17 mouse cellular contexts compared by ENCODE assay signal in the genomic region with DNA sequence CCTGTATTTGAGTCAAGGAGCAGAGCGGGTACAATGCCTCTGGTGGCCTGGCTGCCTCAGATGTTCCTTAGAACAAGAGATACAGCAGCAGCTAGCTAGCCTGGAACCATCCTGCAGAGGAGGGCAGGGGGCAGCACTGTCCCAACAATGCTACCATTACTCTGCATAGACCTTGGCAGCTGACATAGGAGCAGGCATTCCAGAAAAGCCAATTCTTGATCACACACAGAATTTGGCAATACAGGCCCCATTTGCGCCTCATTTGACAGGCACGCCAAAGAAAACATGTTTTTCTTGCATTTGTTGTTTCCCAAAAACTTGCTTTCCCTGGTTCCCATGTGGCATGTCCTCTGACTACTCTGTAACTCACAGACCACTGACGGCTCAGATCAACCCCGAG. TPM values are rescaled to one million over a fixed set of nuclear protein-coding genes. Genes with fewer than 3 reads are reported as not detected.
A peak's percentile ranks its signal among the peaks of the same experiment; 100 is the strongest.
DNase-seq lines count a peak whose midpoint lies in the region; ATAC-seq and TF ChIP-seq lines count a peak whose summit lies in the region.
"Had no signal": no experiment of that assay in that cellular context is flagged by ENCODE, and none has a peak within 500 bp of the region (broad histone marks: within the 10 kb centered on the region; RNA-seq: fewer than 3 reads in every experiment).

No protein-coding gene starts in this region.

- H3K27me3 ChIP-seq in hindbrain, postnatal 0 days (ENCODE audit: insufficient read depth, low read length), result no peaks in the 10 kb centered on the region
- H3K27me3 ChIP-seq: heart, embryonic 12.5 days; hindbrain, embryonic 12.5 days; liver, embryonic 13.5 days had no signal

- peak; percentile 24 to 38 for DNase-seq in gastrocnemius, adult 8-10 months (ENCODE audit: low spot score in 2 of 2)
- DNase-seq in gastrocnemius, postnatal 4 days (ENCODE audit: low spot score in 2 of 2), result no peak
- no peak for DNase-seq in layer of hippocampus, adult 2 months (ENCODE audit: low spot score in 2 of 2)
- no peak for DNase-seq in layer of hippocampus, adult 18-20 months (ENCODE audit: low spot score in 2 of 2)
- peak; percentile 84 for DNase-seq in fibroblast of lung, adult 2 months (ENCODE audit: low read depth)
- peak; percentile 50 for DNase-seq in lung, postnatal 25 days (ENCODE audit: low spot score)
- DNase-seq in hindbrain, postnatal 0 days (ENCODE audit: low spot score), result no peak
- DNase-seq: kidney, adult 11 months; layer of hippocampus, adult 9-11 months; liver, embryonic 13.5 days had no signal

- ATAC-seq in frontal cortex, adult (ENCODE audit: low TSS enrichment), result no peak
- ATAC-seq in hindbrain, postnatal 0 days, result no peak
- ATAC-seq: forebrain, embryonic 16.5 days had no signal

- H3K4me3 ChIP-seq in layer of hippocampus, adult 2 months, result no peak overlapping the region
- H3K4me3 ChIP-seq in hindbrain, postnatal 0 days (ENCODE audit: low read length), result no peak overlapping the region
- H3K4me3 ChIP-seq: heart, embryonic 12.5 days; hindbrain, embryonic 12.5 days; liver, embryonic 13.5 days had no signal

- TF ChIP-seq CTCF in layer of hippocampus, adult 2 months (conservative IDR thresholded peaks at IDR 0.05), result peak; percentile 38
- no peak; the same call in 1 of the 2 replicates for TF ChIP-seq CTCF in hindbrain, postnatal 0 days (IDR thresholded peaks at IDR 0.05; ENCODE audit: low read depth)

- H3K9ac ChIP-seq in hindbrain, postnatal 0 days (replicated peaks; ENCODE audit: low read length), result no peak overlapping the region
- H3K9ac ChIP-seq: heart, embryonic 12.5 days; hindbrain, embryonic 12.5 days; liver, embryonic 13.5 days had no signal

- H3K9me3 ChIP-seq in hindbrain, postnatal 0 days (ENCODE audit: low read length), result no peaks in the 10 kb centered on the region
- H3K9me3 ChIP-seq: G1E; heart, embryonic 12.5 days; hindbrain, embryonic 12.5 days; liver, embryonic 13.5 days had no signal

- 85% methylated on average over 5 of the region's 5 CpGs for WGBS in hindbrain, postnatal 0 days

- no peaks in the 10 kb centered on the region for H3K36me3 ChIP-seq in hindbrain, postnatal 0 days (ENCODE audit: insufficient read depth, low read length)
- H3K36me3 ChIP-seq: G1E; heart, embryonic 12.5 days; hindbrain, embryonic 12.5 days; liver, embryonic 13.5 days had no signal

- no peak overlapping the region for H3K27ac ChIP-seq in layer of hippocampus, adult 2 months
- no peak overlapping the region for H3K27ac ChIP-seq in hindbrain, postnatal 0 days
- H3K27ac ChIP-seq: hindbrain, embryonic 12.5 days; liver, embryonic 13.5 days had no signal

- peaks cover 2% of the 10 kb centered on the region; the same call in 1 of the 2 replicates for H3K4me1 ChIP-seq in hindbrain, postnatal 0 days (ENCODE audit: insufficient read depth, low read length)
- H3K4me1 ChIP-seq: hindbrain, embryonic 12.5 days had no signal

- H3K4me2 ChIP-seq in hindbrain, postnatal 0 days (ENCODE audit: low read depth, low read length), result no peak overlapping the region
- H3K4me2 ChIP-seq: heart, embryonic 12.5 days; hindbrain, embryonic 12.5 days; liver, embryonic 13.5 days had no signal

RNA-seq across cellular contexts. Expression of gene Tc2n, which starts 43.7 kb away (rescaled TPM):
- under 1 TPM; 0.10 to 0.36 (median 0.23) TPM for total RNA-seq in gastrocnemius, adult 8-10 months (2022)
- total RNA-seq in gastrocnemius, postnatal 4 days (2021), result under 1 TPM; 0.44 to 0.81 TPM
- under 1 TPM; 0.26 to 0.42 TPM for total RNA-seq in layer of hippocampus, adult 2 months (2021)
- under 1 TPM; 0.25 to 0.54 TPM for total RNA-seq in layer of hippocampus, adult 18-20 months (2021)
- 0.47 and 0.86 TPM in 2 replicates for total RNA-seq in hindbrain, postnatal 0 days (2014; rRNA removed)
- polyA plus RNA-seq in hindbrain, postnatal 0 days (2015; fragmentation: Nextera tagmentation; extraction: Ambion mirVana), result 0.48 and 0.71 TPM in 2 replicates
- total RNA-seq: megakaryocyte-erythroid progenitor cell, adult 5-6 weeks had no signal
- polyA plus RNA-seq: G1E had no signal

RNA-seq across cellular contexts. Expression of gene Fbln5, which starts 56.8 kb away (rescaled TPM):
- total RNA-seq in gastrocnemius, adult 8-10 months (2022), result 10 to 100 TPM in 2 of 4 experiments, 1 to 10 TPM in 2; 7.9 to 13.3 (median 10.9) TPM
- 100 to 1,000 TPM in 1 of 2 experiments, 10 to 100 TPM in 1; 94.9 to 100 TPM for total RNA-seq in gastrocnemius, postnatal 4 days (2021)
- total RNA-seq in layer of hippocampus, adult 2 months (2021), result 1 to 10 TPM; 3.6 to 4.9 TPM
- total RNA-seq in layer of hippocampus, adult 18-20 months (2021), result 1 to 10 TPM; 3.4 to 4.8 TPM
- total RNA-seq in hindbrain, postnatal 0 days (2014; rRNA removed), result 7.8 and 16.8 TPM in 2 replicates
- polyA plus RNA-seq in hindbrain, postnatal 0 days (2015; fragmentation: Nextera tagmentation; extraction: Ambion mirVana), result 21.8 and 23.5 TPM in 2 replicates
- total RNA-seq: megakaryocyte-erythroid progenitor cell, adult 5-6 weeks; neutrophil, adult 5-6 weeks had no signal
- polyA plus RNA-seq: G1E had no signal

Comparison
In these comparisons a context has a peak if more than half of its experiments do, and no peak if none do; other contexts are left out.
1. DNase-seq: peak in gastrocnemius, adult 8-10 months (2 of 2), fibroblast of lung, adult 2 months (single experiment) and lung, postnatal 25 days (single experiment); none in gastrocnemius, postnatal 4 days (0 of 2), layer of hippocampus, adult 2 months (0 of 2), layer of hippocampus, adult 18-20 months (0 of 2) and hindbrain, postnatal 0 days (single experiment).